Mouse (Mus musculus) R1 (cell line): ENCODE measurements around the gene Dhcr24.

ENCODE experiments used
- DNase-seq: peaks from one replicate; pipeline ENCODE4 v3.0.0-alpha.2; 2018; ENCODE audit warnings: low read depth, low spot score

Dhcr24 gene

DNA sequence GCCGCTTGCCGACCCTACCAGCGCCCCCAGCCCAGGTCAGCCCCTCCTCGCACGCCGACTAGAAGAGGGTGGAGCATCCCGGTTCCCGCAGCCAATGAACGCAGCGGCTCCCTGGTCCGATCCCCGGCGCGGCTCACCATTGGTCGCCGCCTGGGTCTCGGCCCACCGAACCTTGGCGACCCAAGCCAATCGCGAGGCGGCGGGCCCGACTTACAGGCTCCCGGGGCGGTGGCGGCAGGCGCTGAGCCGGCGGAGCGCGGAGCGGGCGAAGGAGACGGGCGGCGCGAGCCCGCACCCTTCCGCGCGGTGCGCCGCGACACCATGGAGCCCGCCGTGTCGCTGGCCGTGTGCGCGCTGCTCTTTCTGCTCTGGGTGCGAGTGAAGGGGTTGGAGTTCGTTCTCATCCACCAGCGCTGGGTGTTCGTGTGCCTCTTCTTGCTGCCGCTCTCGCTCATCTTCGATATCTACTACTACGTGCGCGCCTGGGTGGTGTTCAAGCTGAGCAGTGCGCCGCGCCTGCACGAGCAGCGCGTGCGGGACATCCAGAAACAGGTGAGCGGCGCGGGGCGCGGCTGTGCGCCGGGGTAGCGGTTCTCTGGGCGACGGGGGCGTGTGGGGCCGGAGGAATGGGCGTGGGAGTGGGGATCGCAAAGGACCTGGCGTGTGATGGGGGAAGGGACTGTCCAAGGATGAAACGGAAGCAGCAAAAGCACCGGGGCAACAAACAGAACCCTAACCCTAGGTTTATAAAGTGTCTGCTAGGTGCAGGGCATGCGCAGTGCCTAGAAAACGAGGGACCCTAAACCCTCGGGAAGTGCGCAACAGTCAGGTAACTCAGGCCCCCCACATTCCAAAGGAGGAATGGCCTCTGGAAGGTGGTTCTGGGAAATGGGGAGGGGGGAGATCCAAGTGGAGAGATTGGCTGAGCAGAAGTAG is at the start of gene Dhcr24:
Gene Dhcr24, plus strand, starts transcription at position 193 of the 936 bp plus-strand sequence.
- DNase-seq = peak; percentile 95

DNA sequence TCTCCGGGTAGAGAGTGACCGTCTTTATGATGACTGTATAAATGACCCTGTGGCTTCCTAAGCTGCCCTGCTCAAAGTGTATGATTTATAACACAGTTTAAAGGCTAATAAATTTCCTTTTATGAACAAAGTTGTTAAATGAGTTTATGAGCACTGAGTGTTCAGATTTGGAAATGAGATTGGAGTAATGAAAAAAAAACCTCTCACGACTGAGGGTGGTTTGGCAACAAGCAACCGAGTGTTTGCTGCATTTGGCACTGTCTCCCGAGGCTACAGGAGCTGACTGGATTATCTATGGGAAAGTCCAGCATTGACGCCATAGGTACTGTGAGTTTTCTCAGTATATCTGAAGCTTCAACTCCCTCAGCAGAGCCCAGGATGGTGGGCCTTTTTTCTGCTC is 46.2 kb upstream of the Dhcr24 start:
- no peak for DNase-seq

DNA sequence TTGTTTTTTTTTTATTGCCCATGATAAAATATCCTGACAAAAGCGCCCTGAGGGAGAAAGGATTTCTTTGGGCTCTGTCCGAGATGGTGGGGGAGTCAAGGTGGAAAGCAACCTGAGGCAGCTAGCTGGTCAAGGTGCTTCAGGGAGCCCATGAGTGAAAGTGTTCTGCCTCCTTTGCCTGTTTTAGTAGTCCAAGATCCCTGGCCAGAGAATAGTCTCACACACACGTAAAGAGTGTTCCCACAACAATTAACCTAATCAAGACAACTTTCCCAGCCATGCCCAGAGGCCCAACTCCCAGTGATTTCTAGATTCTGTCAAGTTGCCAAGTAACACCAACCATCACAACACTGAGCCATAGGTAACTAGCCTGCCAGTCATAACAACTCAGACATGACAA is 38.3 kb upstream of the Dhcr24 start:
- DNase-seq = no peak

DNA sequence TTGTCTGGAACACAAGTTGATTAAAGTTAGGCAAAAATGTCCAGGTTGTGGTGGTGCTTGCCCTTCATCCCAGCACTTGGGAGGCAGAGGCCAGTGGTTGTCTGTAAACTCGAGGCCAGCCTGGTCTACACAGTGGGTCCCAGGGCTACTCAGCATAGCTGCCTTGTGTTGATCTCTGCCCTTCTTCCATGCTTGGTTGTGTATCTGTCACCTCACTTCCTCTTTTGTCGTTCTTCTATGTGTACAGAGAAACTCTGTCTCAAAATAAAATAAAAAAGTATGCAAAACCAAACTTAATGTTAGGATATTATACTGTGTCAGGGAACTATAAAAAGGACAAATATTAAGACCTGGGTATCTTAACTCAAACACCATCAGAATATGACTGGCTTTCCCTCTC is 36.7 kb upstream of the Dhcr24 start:
- DNase-seq = no peak

DNA sequence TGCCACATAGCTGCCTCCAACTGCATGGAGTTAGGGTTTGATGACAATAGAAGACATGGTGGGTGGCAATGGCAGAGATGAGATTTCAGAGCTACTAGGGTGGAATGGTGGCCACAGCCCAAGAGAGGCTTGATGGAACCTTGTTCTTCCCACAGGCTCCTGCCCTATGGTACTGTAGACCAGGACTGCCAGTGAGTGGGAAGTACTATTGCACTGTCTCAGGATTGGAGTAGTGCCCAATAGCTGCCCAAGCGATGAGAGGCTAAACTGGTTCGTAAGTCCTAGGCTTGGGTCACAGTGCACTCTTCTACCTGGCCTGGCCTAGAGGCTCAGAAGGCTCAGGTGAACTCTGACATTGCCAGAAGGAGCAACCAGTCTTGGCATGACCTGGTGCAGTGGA is 35.8 kb upstream of the Dhcr24 start:
- no peak for DNase-seq

DNA sequence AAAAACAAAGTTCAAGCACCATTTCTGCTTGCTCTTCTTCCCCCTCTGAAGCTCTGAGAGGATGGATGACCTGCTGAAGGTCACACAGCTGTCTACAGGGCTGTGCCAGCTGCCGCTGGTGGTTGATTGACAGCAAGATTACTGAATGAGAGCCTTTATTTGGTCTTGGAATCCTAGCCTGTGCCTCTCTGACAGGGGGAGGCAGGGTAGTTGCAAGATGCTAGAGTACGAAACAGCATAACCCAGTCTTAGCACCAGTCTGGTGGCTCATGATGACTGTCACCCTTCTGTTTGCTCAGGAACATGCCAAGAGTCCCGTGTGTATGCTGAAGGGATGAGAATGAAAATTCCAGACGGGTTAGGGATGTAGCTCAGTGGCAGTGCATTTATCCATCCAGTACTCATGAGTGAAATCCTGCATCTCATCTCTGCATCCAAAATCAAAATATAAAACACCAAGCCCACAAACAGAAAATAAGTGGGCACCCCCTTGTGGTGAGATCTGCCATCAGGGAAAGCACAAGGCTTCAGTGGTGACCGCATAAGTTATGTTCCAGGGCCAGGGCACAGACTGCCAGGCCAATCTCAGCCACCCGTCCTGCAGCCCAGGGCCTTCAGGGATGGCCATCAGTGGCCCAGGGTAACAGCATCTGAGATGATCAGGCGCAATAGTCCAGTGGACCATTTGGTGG is 32.8 kb upstream of the Dhcr24 start:
- no peak for DNase-seq

DNA sequence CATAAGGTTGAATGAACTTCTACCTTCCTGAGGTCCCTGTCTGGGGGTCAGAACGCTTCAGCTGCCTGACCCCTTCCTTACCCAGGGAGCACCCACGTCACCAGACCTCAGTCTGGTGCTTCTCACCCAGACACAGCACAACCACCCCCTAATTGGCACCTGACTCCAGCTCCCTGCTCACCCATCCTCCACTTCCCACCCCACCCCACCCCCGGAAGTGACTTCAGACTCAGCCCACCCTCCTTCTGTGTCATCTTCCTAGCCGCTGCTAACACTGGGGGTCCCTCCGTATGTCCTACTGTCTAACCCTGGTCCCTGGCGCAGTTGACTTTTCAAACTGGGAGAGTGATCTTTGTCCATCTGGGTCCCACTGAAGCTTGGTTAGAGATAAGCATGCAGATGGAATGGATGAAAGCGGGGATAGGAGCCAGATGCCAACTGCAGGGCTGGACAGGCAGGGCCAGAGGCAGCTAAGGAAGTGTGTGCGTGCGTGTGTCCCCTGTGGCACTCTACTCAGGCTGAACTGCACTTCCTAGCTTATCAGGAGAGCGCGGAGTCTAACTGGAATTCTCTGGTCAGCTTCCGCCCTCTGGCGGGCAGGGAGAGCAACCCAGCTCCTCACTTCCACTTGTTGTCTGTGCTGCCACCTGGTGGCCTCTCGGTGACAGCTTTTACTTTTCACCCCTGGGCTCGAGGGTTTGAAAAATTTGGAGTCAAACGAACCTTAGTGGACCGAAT is 31.3 kb upstream of the Dhcr24 start:
- peak; percentile 95 for DNase-seq

DNA sequence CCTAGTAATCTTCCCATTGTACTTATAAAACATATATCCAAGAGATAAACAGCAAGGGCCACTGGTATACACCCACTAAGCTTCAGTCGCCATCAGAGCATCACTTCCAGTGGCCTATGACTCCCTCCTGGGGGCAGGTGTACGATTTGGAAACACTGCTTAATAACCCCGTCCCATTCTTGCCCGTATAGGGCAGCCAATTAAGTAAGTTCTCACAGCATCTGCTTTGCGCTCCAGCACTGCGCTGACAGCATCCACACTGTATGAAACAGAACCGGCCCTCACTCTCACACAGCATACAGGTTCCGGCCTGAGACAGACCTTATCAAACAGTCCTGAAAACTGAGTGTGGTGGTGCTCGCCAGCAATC is 30.7 kb upstream of the Dhcr24 start:
- no peak for DNase-seq

DNA sequence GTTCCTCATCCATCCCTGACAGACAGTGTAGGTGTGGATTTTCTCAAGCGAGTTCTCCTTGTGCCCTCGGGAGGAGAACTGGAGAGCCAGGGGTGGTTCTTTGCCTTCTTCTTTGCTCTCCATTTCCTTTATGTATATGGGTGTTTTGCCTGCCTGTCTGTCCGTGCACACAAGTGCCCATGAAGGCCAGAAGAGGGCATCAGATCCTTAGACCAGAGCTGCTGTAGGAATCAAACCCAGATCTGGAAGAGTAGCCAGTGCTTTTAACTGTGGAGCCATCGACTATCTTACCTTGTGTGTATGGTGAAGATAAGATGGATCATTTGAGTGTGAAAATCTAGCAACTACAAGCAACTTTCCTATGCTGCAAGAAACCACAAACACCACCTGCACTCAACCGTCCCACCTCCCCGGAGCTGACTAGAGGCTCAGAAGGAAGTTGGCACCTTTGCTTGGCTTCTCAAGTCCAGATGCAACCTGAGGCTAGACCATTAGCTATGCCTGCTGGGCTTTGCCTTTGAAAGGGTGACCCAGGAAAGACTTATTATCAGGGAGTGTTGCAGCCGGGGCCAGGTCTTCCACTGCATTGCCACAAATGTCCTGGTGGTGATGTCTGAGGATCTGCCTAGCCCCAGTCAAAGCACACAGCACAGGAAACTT is 27.3 kb upstream of the Dhcr24 start:
- DNase-seq = peak; percentile 11

DNA sequence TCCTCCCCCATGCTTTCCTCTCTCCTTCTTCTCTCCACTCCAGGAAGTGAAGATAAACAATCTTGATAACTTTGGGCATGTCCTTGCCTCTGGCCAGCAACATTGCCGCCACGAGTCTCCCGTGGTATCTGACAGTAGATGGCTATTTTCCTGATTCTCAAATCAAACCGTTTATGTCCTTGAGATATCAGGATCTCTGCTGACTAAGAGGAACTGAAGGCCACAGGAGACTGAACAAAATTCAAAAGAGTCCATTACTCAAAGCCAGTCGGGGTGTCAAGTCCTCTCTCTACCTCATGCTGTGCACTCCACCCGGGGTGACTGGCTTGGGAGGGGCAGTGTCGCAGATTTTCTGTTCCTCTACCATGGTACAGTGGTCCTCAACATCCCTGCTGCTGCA is 26.6 kb upstream of the Dhcr24 start:
- no peak for DNase-seq

DNA sequence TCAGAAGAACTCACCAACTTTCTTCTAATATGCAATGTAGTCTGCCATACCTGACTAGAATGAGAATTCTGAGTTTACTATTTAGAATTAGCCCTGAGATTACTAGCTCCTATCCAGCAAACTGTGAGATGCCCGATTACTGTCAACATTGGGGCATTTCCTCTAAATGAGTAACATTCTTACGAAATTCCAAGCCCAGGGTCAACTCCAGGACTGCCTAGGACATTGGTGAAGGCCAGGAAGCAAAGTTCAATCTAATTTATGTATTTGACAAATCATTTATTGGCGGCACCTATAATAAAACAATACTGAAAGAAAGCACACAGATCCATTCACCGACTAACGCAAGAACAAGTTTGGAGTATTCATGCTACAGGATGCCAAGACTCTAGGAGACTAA is 21.1 kb upstream of the Dhcr24 start:
- no peak for DNase-seq

DNA sequence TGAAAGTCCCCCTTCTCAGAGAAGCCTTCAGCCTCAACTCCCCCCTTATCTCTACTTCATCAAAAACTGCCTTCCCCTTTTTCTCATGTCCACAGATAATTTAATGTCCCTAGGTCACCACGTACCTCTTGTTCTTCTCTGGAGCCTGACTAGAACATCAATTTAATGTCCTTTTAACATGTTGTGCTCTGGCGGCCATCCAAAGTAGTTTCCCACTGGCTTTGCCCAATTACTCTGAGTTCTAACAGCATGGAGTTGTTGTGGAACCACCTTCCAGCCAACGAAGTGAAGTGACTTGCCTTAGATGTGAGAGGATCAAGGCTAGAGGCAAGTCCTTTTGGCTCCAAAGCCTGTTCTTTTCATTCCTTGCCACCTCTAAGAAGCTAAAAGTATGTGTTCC is 19.3 kb upstream of the Dhcr24 start:
- DNase-seq = no peak

DNA sequence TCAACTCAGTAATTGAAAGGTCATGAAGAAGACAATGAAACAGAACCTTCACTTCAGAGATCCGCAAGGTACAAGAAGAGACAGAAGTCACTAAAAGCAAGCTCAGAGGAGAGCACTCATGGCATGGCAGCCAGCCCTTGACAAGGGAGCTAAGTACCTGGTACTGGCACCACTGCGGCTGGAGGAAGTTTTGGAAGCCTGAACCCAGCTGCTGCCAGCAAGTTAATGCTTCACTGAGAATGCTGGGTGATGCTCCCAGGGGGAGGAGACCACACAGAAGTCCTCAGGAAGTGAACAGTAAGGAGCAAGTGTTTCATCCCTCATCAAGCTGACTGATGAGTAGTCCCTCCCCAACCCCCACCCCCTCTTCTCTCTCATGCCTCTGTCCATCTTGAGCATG is 18.6 kb upstream of the Dhcr24 start:
- no peak for DNase-seq

DNA sequence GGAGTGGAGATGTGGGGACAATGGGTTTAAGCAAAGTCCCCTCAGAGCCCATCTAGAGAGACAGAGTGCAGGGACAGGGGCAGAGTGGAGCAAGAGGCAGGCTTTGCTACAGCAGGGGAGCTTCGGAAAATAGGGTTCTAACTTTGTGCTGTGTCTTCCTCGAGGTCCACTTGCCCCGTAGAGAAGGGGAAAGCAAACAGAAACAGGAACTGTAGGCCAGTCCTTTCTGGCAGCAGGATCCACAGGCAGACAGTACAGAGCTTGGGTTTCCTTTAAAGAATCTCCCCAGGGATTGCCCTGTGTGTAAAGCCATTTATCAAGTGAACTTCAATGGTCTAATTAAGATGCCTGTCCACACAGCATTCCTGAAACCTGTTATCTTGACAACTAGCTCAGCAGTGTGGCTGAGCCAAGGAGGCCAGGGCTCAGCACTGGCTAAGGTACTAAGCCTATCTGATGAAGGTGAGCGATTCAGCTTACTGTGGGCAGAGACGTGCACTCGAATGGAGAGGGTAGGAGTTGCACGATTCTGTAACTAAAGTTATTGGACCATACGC is 14.9 kb upstream of the Dhcr24 start:
- no peak for DNase-seq

DNA sequence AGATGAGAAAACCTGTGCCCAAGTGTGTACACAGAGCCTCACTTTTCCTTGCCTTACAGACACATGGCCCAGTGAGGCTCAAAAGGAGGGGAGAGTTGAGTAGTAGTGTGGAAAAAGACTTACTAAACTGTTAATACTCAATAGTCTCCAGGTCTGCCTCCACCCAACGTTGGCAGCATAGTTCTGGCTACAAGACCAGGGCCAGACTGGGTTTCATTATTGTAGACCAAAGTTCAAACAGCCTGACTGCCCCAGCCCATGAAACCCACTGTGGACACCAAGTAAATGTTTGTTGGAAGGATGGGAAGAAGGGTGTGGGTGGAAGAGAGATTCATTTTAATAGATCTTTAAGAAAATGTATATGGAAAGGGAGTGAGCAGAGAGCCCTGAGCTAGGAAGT is 13.9 kb upstream of the Dhcr24 start:
- DNase-seq = no peak

DNA sequence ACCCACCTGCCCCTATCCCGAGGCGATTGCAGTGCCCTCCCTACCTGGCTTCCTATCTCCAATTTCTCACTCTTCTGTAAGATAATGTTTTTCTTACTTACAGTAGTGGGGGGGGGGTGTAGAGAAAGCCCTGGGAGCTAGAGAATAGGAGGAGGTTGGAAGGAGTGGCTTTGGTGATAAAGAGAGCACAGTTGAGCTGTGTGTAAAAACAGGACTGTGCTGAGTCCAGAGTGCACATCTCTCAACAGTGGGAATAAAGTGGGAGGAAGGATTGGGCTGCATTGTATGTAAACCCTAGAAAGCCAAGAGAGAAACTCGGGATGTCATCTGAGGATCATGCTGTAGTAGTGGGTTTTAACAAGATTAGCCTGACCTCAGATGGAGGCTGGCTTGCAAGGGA is 12.7 kb upstream of the Dhcr24 start:
- DNase-seq = no peak

DNA sequence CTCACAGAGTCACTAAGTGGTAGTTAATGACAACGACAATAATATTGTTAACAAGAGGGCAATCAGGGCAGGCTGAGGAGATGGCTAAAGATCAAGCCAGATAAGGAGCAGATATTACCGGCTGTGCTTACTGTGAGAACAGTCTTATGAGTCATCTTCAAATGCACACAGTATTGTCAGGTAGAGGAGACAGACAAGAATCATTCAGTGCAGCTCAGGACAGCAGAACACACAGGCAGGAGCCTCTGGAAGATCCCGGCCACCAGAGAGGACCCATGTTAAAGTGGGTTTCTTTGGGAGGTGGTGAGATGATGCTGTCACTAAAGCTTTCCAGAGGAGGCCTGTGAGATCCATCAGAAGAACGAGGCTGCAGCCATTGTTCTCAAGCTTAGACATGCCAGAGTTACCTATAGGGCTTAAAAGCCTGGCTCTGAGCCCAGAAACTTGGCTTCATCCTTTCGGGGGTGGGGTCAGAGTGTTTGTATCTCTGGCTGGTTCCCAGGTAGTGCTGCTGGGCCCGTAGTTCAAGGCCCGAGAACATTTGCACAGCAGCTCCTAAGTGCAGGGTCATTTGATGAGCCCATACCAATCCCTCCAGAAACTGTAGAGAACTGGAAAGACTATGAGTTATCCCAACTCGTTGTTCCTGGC is 10.2 kb upstream of the Dhcr24 start:
- no peak for DNase-seq

DNA sequence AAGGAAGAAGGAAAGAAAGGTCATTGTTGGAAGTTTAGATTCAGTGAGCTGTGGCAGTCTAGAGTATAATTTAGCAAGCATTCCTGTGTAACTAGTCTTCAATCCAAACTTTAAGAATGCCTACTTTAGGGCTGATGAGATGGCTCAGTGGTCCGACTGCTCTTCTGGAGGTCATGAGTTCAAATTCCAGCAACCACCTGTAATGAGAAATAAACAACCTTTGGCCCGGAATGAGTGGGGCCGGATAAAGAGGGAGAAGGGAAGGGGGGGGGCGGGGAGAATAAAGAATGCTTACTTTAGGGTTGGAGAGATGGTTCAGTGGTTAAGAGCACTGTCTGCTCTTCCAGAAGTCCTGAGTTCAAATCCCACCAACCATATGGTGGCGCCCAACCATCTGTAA is 3.6 kb upstream of the Dhcr24 start:
- DNase-seq = no peak

DNA sequence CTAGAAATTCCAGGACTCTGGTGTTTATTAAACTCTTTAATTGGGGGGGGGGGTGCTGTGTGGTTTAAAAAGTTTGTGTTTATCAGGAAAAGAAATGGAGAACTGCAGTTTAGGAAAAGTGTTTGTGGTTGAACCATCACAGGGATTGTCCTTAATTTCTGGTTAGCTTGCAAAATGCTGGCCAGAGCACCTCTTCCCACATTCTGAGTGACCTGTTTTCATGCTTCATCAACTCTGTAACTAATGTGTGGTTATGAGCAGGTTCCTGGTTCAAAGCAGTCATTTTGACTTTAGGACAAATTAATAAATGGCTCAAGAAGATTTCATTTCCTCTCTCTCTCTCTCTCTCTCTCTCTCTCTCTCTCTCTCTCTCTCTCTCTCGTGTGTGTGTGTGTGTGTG is 2.9 kb upstream of the Dhcr24 start:
- no peak for DNase-seq

DNA sequence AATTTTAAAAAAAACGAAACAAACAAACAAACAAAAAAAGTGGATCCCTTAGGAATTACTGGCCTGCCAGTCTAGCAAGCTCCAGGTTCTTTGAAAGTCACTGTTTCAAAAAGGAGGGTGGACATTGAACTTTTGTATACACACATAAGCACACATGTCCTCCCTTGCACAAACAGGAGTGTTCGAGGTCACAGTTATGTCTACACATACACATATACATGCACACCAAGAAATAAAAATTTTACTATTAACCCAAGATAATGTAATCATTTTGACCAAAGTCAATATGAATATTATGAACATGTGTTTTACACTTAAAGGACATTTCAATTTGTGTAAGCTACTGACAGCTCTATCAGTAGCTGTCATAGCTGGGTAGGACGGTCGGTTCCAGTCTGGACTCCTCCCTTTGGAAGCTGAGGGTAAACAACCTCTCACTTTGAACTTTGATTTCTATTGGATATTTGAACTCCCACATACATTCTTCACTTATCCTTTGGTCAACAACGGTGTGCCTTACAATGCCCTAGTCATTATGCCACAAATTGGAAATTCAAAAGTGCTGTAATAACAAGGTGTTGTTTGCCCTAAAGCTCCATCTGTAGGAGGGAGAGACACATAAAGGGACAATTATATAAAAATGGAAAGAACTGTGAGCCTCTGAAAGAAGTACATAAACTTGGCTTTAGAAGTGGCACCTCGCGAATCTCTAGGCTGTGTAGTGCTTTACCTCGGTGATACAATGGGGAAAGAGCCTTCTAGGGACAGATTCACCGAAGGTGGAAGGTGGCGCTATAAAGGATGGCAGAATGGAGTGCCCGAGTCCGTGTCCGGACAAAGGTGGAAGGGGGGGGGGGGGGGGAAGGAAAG is 1.3 kb upstream of the Dhcr24 start:
- DNase-seq = no peak
